Mouse (Mus musculus) spleen, embryonic (tissue): ENCODE measurements around the gene Gpatch3.

Experiments
- CTCF ChIA-PET: fragments of 350-600 bp; sonication (Branson Sonifier 250); formaldehyde crosslinking; loops from one replicate; lab custom pipeline; 2022; lab: Charles Lee

The Gpatch3 gene

DNA sequence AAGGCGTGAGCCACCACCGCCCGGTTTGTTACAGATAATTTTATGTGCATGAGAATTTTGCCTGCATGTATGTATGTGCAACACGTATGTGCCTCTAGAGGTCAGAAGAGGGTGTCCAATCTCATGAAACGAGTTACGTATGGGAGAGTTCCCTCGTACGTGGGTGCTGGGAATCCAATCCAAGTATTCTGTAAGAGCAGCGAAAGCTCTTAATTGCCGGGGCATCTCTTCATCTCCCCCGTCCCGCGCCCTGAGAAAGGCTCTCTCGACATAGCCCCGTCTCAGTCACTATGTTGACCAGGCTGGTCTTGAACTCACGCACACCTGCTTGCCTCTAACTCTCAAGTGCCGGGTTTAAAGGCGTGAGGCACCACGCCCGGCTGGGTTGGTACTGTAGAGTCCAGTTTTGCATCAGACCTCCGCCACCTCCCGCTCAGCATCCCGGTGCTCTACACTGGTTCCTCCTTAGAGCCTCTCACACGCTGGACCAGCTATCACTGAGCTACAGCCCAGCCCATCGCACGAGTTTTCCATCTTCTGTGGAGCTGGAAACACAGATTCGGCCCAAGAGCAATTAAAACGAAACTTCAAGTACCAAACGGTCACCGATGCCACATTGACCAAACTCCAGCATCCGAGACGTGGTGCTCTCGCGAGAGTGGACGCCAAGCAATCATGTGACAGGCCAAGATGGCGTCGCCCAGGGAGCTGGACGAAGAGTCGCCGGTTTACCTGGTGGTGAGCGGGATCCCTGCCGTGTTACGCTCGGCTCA lies at the start of gene Gpatch3:
Gene Gpatch3 (plus strand): TSS at position 676 of the 773 bp plus-strand sequence.
- CTCF ChIA-PET, result interaction anchor here (0.5 to 0.6 kb wide), 2 partner anchors 37 to 262 kb away, joined by 5 to 6 read pairs; no protein-coding TSS in a partner anchor

DNA sequence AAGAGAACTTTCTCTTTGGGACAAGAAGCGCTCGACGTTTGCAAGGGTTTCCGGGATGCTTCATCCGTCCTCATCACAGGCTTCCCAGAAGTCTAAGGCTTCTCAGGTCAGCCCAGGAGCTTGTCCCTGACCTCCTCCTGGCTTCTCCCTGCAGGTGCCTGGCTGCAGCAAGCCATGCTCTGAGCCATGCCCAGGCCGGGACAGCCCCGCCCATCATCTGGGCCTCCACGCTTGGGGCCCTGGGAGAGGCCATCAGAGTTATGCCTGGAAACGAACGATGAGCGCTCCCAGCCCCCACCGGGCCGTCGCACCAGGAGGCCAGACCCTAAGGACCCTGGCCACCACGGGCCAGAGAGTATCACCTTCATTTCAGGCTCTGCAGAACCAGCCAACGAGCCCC lies 46.8 kb upstream of the Gpatch3 start:
- CTCF ChIA-PET, result no interaction called here

DNA sequence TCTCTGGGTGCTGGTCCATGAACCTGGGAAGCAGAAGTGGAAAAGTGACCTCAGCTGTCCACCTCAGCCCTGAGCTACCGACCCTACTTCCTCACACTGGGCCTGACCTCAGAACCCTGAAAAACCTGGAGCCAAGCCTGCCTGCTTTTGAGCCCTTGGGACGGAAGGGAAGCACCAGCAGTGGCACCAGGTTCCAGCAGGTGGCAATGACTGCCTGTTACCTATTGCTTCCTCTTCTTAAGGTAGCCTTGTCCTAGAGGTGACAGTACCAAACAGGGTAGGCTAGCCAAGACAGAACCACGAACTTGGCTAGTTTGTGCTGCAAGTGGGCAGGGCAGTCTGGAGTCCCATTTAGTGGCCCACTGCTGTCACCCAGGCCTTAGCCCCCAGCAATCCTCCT lies 41.8 kb upstream of the Gpatch3 start:
- CTCF ChIA-PET, result no interaction called here

DNA sequence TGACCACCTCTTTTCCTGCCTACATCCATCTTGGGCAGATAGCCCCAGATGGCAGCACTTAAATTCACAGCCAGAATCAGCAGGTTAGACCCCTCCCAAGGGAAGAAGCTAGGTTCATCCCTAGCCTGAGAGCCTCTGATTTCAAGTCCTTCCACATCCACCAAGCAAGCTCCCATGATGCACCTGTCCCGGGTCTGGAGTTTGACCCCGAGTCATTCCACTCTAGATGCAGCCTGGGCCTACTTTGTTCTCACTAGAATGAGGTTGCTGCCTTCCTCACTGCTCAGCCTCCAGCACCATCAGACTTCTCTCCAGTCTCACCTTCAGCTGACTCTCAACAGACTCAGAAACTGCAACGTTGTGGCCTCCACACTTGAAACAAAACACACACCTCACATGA lies 38.5 kb upstream of the Gpatch3 start:
- CTCF ChIA-PET, result interaction anchor here (0.6 kb wide), 1 partner anchor 513 kb away, joined by 5 read pairs; no protein-coding TSS in a partner anchor

DNA sequence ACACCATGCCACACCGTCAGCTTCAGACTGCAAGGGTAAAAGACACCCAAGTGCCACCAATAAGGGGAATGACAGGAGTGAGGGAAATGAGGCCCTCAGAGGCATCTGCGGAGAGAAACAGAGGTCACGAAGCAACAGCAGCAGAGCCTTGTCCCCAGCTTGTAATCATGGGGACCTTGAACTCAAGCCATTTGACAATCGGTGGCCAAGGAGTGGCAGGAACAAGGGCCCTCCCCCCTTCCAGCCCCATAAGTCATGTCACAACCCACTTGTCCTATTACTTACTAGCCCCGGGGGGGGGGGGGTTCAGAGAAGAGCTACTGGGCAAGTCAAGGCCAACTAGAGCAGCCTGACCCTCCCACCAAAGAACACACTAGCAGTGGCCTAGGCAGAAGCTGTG lies 37.9 kb upstream of the Gpatch3 start:
- CTCF ChIA-PET, result interaction anchor here (0.6 kb wide), 1 partner anchor 514 kb away, joined by 5 read pairs; no protein-coding TSS in a partner anchor

DNA sequence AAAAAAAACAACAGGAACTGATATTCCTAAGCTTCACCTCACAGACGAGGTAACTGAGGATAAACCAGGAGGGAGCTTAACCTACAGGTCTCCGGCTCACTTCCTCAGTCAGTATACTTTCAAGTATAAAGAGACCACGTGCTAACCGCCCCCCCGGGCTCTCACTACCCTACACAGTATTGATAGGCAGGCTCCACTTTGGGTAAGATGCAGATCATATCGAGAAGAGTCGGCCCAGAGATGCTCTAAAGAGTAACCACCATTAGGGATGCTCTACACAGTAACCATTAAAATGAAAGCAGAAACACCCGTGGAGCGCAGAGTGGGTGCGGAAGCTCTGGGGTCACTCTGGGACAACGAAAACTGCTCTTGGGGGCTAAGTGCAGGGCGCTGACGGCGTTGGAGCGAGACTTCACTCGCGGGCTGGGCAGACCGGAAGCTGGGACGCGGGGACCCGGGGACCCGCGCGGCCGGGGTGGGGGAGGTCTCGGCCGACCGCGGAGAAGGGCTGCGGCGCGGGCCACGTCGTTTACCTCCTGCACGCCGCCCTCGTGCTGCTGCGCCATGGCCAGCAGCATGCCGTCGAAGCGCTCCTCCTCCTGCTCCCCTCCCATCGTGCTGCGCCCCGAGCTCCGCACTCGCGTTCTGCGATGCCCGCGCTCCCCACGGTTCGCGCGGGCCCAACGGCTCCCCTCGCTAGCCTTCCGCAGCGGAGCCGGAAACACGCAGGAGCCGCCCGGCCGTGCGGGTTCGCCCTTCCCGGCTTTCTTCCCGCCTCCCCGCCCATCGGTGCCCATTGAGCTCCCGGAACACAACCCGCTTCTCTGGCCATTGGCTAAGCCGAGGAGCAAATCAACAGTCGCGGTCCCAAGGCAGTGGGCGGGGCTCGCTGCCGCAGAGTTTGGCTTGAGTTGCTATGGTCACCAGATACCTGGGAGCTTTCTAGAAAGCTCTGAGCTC lies 29.0 kb upstream of the Gpatch3 start, which contains the start of gene Nudc:
Gene Nudc (minus strand): TSS at position 725 of the 960 bp plus-strand sequence.
- CTCF ChIA-PET, result interaction anchor here (0.7 kb wide), 1 partner anchor 8 kb away, joined by 3 read pairs; no protein-coding TSS in a partner anchor

DNA sequence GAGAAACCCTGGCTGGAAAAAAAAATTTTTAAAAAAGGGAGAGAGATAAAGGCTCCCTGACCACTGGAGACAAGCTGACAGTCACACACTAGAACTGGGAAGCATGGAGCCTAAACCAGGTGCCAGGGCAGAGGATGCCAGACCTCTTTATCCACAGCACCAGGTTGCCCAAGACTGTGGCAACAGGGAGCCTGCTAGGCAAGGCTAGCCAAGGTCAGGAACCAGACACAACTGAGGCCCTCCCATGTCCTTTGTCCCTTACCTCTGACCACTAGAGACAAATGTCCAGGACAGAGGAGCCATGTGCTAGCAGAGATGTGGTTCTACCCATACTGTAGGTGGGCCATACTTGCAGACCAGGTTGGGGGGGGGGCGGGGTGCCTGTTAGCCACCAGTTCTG lies 22.5 kb upstream of the Gpatch3 start:
- CTCF ChIA-PET, result no interaction called here

DNA sequence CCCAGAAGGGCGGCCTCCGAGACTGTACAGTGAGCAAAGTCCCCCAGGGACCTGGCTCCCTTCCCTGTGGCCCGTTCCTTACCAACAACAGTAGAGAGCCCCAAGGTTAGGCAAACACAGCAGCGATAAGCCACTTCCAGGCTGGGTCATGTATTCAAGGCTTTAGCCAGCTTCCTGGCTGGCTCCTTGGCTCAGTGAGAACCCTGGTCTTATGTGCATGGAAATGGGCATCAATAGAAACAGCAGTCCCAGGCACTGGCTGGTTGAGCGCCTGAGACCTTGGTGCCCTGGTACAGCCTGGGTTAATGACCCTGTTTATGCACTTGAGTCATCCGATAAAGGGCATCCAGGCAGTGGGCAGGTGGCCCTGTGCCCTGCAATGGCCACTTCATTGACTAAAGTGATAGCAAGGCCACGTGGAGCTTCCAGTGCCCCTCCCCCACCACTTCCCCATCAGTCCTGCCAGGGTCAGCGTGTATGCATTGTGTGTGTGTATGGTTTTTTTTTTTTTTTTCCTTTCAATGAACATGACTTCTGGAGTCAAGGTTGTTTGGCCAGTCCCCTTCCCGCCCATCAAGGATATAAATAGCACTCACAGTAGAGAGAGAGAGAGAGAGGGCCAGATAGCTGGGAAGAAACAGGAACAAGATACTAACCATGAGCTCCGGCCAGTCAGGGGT lies 21.6 kb upstream of the Gpatch3 start, which contains the start of gene Nr0b2:
Gene Nr0b2 (plus strand): TSS at position 609 of the 680 bp plus-strand sequence.
- CTCF ChIA-PET, result no interaction called here

DNA sequence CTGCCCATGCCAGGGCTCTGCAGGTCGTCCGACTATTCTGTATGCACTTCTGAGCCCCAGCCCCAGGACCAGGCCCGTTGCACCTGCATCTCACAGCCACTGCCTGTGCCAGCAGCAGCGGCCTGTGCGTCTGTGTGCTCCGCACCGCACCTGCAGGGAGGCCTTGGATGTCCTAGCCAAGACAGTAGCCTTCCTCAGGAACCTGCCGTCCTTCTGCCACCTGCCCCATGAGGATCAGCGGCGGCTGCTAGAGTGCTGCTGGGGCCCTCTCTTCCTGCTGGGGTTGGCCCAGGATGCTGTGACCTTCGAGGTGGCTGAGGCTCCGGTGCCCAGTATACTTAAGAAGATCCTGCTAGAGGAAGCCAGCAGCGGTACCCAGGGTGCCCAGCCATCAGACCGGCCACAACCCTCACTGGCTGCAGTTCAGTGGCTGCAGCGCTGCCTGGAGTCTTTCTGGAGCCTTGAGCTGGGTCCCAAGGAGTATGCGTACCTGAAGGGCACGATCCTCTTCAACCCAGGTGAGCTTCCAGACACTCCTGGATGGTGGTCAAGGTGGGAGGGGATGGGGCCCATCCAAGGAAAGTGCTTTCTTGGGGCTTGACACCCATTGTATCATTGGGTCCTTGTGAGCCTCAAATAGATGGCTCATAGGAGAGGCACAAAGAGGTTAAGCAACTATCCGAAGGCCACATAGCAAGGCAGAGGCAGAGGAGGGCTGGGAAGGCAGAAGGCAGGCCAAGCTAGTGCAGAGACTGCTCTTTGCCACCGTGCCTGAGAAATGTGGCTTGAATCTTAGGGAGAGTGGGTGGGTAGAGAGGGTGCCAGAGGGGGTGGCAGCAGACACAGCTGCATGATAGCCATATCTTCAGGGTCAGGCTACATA lies 20.9 kb upstream of the Gpatch3 start:
- CTCF ChIA-PET, result no interaction called here

DNA sequence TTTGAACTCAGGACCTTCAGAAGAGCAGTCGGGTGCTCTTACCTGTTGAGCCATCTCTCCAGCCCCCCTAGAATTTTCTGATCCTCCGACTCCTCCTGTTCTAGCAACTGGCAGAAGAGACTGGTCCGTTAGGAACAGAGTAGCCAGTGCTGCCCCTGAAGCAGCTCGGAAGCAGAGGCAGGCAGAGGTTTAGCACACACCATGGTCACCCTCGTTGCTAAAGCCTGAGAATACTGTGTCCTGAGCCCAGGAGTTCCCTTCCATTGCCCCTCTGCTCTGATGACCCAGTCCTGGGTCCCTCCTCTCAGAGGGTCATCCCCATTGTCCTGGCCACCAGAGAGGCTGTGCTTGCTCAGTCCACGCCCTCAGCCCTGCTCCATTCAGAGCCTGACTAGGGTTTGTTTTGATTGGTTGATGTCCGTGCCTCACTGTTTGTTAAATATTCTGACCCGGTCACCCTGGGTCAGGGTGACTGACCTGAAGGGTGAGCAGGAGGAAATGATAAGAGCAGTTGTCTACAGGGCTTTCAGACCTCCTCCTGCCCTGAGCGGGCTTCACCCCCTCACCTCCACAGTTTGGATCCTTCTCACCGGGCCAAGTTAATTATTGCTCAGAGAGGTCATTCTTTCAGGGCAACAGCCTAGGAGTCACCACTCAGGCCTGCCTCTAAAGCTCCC lies 17.4 kb upstream of the Gpatch3 start:
- CTCF ChIA-PET, result interaction anchor here (0.5 kb wide), 1 partner anchor 295 kb away, joined by 16 read pairs; no protein-coding TSS in a partner anchor

DNA sequence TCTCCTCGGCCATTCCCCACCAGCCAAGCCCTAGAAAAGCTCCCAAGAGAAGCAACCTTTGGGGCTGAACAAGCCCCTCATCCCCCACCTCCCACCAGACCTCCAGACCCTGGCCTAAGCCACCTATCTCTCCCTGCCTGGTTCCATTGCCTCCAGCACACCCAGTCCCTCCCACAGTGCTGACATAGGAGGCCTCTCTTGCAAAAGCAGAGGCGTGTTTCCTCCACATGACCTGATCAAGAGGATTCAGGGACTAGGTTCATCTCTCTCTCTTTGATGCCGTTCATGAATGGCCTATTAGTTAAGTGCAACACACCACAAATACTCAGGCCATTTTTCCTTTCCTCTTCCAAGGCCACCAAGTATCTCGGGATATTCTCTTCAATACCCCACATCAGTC lies 14.7 kb upstream of the Gpatch3 start:
- CTCF ChIA-PET, result interaction anchor here (0.7 kb wide), 1 partner anchor 585 kb away, joined by 8 read pairs; no protein-coding TSS in a partner anchor

DNA sequence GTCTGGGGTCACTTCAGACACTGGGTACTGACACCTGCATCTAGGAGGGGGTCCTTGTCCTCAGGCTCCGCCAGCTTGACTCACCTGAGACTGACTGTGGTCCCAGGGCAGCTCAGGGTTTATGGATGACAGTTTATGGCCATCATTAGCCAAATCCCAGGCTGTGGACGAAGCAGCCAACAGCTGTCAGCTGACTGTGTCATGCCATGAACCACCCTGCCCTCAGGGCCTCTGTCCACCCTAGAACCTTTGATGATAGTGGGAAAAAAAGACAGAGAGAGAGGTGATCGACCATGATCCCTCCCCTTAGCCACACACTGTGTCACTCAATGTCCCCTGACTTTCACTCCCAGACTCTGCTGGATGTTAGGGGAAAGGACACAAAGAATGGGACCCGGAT lies 12.9 kb upstream of the Gpatch3 start:
- CTCF ChIA-PET, result no interaction called here

DNA sequence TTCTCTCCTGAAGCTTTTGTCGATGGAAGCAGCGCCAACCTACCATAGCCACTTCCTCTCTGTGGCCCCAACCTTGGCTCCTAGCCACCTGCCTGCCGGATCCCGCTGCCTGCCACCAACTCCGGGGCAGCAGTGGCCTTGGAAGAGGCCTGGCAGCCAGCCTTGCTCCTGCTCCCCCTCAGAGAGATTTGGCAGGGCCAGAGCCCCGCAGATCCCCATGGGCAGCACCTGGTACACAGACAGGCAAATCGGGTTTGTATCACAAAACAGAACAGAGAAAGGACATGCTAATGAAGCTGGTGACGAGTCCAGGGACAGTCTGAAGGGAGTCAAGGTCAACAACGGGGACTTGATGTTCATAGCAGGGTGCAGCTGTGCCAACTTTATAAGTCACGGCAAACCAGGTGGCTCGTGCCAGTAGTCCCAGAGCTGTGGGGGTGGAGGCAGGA lies 11.4 kb upstream of the Gpatch3 start:
- CTCF ChIA-PET, result no interaction called here

DNA sequence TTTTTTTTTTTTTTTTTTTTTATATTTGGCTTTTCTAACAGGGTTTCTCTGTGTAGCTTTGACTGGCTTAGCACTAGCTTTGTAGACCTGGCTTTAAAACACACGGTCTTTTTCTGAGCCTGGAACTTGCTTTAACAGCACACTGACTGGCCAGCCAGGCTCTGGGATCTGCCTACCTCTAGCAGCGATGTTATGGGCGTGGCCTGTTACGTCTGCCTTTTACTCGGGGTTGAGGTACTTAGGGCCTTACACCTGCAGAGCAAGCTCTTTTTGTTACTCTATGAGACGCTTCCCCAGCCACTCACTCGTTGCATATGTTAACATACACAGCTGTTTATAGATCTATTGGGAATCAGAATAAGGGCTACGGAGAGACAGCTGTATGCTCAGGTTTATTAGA lies 7.3 kb upstream of the Gpatch3 start:
- CTCF ChIA-PET, result no interaction called here

DNA sequence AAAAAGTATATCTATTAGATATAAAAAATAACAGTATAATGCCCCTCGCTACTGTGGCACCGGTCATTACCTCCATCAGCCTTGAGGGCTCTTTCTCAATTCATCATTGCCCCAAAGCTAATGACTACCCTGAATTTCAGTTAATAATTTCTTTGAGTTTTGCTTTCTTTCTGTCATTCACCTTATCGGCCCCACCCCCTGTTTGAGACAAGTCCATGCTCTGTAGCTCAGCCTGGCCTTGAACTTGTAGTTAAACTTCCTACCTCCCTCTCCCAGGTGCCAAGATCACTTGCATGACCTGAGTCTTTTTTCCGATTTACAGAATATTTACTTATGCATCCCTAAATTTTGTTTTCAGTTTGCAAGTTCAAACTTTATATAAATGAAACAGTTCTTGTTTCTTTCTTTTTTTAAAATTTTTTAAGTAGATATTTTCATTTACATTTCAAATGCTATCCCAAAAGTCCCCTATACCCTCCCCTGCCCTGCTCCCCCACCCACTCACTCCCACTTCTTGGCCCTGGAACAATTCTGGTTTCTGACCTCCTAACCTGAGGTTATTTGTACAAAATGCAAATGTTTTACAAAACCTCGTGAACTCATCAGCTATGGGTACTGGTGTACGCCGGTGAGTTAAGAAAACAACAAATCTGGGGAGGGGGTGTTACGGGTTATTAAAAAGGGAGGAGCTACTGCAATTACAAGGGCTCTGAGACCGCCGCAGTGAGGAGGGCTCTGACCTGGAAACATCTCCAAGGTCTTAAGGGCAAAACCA lies 5.1 kb upstream of the Gpatch3 start:
- CTCF ChIA-PET, result no interaction called here

DNA sequence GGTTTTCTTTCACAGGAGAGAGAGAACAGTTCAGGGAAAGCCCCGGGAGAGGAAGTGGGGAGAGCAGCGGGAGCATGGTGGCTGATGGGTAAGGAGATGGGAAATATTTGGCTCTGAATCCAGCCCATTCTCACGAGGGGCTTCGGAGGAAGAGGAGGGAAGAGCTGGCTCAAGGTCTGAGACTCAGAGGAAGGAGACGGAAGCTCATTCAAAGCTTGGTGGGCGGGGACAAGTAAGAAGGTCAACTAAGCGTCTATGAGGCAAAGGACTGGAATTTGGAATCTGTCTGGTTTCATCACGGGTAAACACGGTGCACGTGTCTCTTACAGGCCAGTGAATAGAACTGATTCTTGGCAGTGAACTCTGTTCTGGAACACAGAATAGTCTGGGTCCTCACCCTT lies 4.5 kb upstream of the Gpatch3 start:
- CTCF ChIA-PET, result no interaction called here

DNA sequence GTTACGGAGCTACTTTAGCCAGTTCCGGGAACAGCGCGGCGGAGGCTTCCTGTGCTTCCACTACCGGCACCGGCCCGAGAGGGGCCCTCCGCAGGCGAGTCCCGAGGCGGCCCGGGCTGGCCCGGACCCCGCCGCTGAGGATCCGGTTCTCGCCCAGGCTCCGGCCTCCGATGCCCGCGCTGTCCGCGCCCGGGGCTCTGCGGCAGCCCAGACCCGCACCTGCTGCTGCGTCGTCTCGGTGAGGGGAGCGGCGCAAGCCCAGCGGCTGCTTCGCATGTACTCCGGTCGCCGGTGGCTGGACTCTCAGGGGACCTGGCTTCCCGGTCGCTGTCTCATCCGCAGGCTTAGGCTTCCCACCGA lies 278 bp downstream of the Gpatch3 start:
- CTCF ChIA-PET, result no interaction called here

DNA sequence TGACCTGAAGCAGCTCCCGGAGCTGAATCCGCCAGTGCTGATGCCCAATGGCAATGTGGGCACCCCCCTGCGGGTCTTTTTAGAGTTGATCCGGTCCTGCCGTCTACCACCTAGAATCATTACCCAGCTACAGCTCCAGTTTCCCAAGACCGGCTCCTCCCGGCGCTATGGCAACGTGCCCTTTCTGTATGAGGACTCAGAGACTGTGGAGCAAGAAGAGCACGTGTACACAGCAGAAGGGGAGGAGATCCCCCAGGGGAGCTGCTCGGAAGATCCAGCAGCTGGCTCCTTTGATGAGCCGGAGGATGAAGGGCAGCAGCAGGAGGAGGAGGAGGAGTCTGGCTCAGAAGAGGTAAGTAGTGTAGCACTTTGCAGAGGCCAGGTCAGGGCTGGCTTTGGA lies 3.4 kb downstream of the Gpatch3 start:
- CTCF ChIA-PET, result no interaction called here

DNA sequence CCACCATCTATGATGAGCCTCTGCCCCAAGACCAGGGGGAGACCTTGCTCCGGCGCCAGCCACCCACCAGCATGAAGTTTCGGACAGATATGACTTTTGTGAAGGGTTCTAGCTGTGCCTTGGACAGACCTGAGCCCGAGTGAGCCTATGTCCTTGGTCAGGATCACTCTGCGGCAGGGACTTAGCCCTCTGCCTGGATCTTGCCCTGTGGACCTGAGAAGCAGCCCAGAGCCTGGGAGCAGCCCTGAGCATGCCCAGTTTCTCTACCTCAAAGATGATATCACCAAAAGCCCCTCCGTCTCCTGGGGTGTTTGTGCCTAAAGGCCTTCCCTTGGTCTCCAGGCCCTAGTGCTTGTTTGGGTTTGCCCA lies 9.1 kb downstream of the Gpatch3 start:
- CTCF ChIA-PET, result interaction anchor here (0.6 to 0.9 kb wide), 2 partner anchors 35 to 1071 kb away, joined by 3 to 4 read pairs; no protein-coding TSS in a partner anchor
